In the genomic region with DNA sequence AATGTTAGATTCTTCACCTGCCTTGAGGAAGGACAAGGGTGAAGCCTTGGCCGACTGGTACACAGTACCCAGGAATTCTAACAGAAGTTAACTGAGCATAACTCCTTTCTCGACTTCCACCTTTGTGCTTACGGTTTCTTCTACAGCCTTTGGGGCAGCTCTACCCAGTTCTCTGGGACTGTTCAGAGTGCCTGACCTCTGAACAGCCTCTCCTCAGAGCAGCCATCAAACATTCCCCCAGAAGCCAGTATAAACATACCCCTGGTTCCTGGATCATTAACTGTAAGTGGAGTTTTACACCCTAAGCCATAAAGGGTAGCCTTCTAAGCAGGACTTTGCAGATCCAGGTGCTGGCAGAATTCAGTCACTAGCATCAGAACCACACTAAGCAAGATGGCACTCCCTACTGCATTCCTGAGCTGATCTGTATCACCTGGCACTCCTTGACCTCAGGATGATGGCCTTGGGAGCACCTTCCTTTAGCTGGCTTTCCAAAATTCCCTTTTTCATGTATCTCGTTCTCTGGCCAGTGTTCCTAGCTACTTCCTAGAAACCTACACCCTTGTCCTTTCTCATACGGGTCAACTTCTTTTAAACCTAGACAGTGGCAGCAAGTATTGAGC, we compare ENCODE assay signal across 16 mouse cellular contexts.
A peak's percentile ranks its signal among the peaks of the same experiment; 100 is the strongest.
DNase-seq lines count a peak whose midpoint lies in the region; ATAC-seq lines count a peak whose summit lies in the region.
"Had no signal": no experiment of that assay in that cellular context is flagged by ENCODE, and none has a peak within 500 bp of the region (broad histone marks: within the 10 kb centered on the region; RNA-seq: fewer than 3 reads in every experiment).

No protein-coding gene starts in this region.

- peaks cover 11% of the 10 kb centered on the region for H3K36me3 ChIP-seq in limb, embryonic 12.5 days
- H3K36me3 ChIP-seq in limb, embryonic 10.5 days = peaks cover 22% of the 10 kb centered on the region
- peaks cover 17% of the 10 kb centered on the region for H3K36me3 ChIP-seq in hindbrain, embryonic 10.5 days
- H3K36me3 ChIP-seq: stomach, embryonic 15.5 days had no signal

- DNase-seq in limb, embryonic 10.5 days (ENCODE audit: low spot score) = no peak
- DNase-seq in R1 (ENCODE audit: low read depth, low spot score) = peak; percentile 77
- DNase-seq in kidney, adult 9 months = peak; percentile 46
- DNase-seq in kidney, postnatal 14 days = peak; percentile 26
- DNase-seq in frontal cortex, postnatal 10 days (ENCODE audit: low spot score in 2 of 2) = no peak
- DNase-seq in spleen, adult 12 weeks (ENCODE audit: low spot score) = no peak
- DNase-seq in hindbrain, embryonic 10.5 days (ENCODE audit: low spot score) = no peak
- DNase-seq: cerebellum, adult 9-10 months had no signal

- WGBS in limb, embryonic 12.5 days = 60% methylated on average over 5 of the region's 5 CpGs
- WGBS in limb, embryonic 10.5 days = 78% methylated on average over 5 of the region's 5 CpGs
- 92% methylated on average over 5 of the region's 5 CpGs for WGBS in hindbrain, embryonic 10.5 days

- no peaks in the 10 kb centered on the region; the same call in 1 of the 2 replicates for H3K27me3 ChIP-seq in limb, embryonic 12.5 days
- no peaks in the 10 kb centered on the region for H3K27me3 ChIP-seq in limb, embryonic 10.5 days (ENCODE audit: low read depth, poor library complexity, severe bottlenecking)
- H3K27me3 ChIP-seq in hindbrain, embryonic 10.5 days (ENCODE audit: insufficient read depth, poor library complexity, severe bottlenecking) = no peaks in the 10 kb centered on the region
- H3K27me3 ChIP-seq: heart, embryonic 13.5 days; stomach, embryonic 15.5 days had no signal

- H3K9me3 ChIP-seq in limb, embryonic 12.5 days = no peaks in the 10 kb centered on the region
- H3K9me3 ChIP-seq in limb, embryonic 10.5 days (replicated peaks) = no peaks in the 10 kb centered on the region
- H3K9me3 ChIP-seq in hindbrain, embryonic 10.5 days = no peaks in the 10 kb centered on the region
- H3K9me3 ChIP-seq: heart, embryonic 13.5 days; stomach, embryonic 15.5 days had no signal

- 0 out of 2 replicates have a peak overlapping the region, but pooled peaks have one; percentile 25 for H3K27ac ChIP-seq in limb, embryonic 12.5 days
- H3K27ac ChIP-seq in limb, embryonic 10.5 days = no peak overlapping the region
- H3K27ac ChIP-seq in hindbrain, embryonic 10.5 days = no peak overlapping the region
- H3K27ac ChIP-seq: heart, embryonic 13.5 days; liver, embryonic 14.5 days; stomach, embryonic 15.5 days had no signal

- no peak overlapping the region for H3K4me2 ChIP-seq in limb, embryonic 12.5 days
- H3K4me2 ChIP-seq: heart, embryonic 13.5 days; lung, embryonic 14.5 days; midbrain, embryonic 11.5 days; stomach, embryonic 15.5 days had no signal

- no peak for ATAC-seq in limb, embryonic 12.5 days (ENCODE audit: insufficient number of reproducible peaks, insufficient read depth, low FRiP score, low TSS enrichment, low read depth)
- ATAC-seq: hindbrain, embryonic 16.5 days had no signal

- H3K4me1 ChIP-seq in limb, embryonic 12.5 days (replicated peaks) = peaks cover 42% of the 10 kb centered on the region
- H3K4me1 ChIP-seq in limb, embryonic 10.5 days = peaks cover 35% of the 10 kb centered on the region
- H3K4me1 ChIP-seq in hindbrain, embryonic 10.5 days (replicated peaks) = peaks cover 26% of the 10 kb centered on the region

- H3K4me3 ChIP-seq in limb, embryonic 12.5 days (replicated peaks) = no peak overlapping the region
- H3K4me3 ChIP-seq in limb, embryonic 10.5 days = no peak overlapping the region
- H3K4me3 ChIP-seq in hindbrain, embryonic 10.5 days = no peak overlapping the region
- H3K4me3 ChIP-seq: heart, embryonic 13.5 days; myocyte; stomach, embryonic 15.5 days had no signal

- H3K9ac ChIP-seq in limb, embryonic 12.5 days (replicated peaks) = no peak overlapping the region
- H3K9ac ChIP-seq: heart, embryonic 13.5 days; liver, embryonic 14.5 days; lung, embryonic 14.5 days; stomach, embryonic 15.5 days had no signal

Comparison
In these comparisons a context has a peak if more than half of its experiments do, and no peak if none do; other contexts are left out.
1. DNase-seq: peak in R1 (single experiment), kidney, adult 9 months (single experiment) and kidney, postnatal 14 days (single experiment); none in limb, embryonic 10.5 days (single experiment), frontal cortex, postnatal 10 days (0 of 2), spleen, adult 12 weeks (single experiment) and hindbrain, embryonic 10.5 days (single experiment).